Mouse (Mus musculus): ENCODE measurements around the gene Vmn1r171. TPM values are rescaled to one million over a fixed set of nuclear protein-coding genes. Genes with fewer than 3 reads are reported as not detected.
"Not testable (repeated sequence)": the region's sequence is repeated elsewhere in the genome, so short reads cannot be mapped to it uniquely, and the experiment has no call there.

Vmn1r171 gene
- not detected in 2 replicates for polyA plus RNA-seq (2015; fragmentation: Nextera tagmentation; extraction: Ambion mirVana)

DNA sequence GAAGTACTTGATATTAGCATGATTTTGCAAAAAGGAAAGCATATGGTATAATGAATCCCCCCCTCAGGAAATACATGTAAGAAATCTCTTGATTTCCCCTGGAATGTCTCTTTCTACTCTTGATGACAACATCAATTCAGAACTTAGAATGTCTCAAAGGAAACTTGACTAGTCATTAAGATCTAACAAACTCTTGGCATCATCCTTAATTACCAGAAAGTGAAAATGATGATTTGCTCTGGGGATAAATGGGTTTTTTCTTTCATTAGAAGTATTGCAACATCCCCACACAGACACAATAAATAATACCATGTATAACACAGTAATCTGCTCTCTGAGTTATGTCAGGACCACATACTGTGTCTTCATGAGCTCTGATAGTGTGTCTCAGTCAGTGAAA, at the start of gene Vmn1r171:
TSS of gene Vmn1r171 (plus strand) at position 301 of the 400 bp plus-strand sequence.
- H3K36me3 ChIP-seq, result no peaks in the 10 kb centered on the region
- H3K27me3 ChIP-seq, result no peaks in the 10 kb centered on the region
- H3K4me3 ChIP-seq, result no peak within 1 kb of the TSS
- no peak within 1 kb of the TSS for H3K9ac ChIP-seq
- H3K27ac ChIP-seq, result no peak within 1 kb of the TSS
- H3K4me1 ChIP-seq, result no peaks in the 10 kb centered on the region
- no peak within 1 kb of the TSS for H3K4me2 ChIP-seq
- H3K9me3 ChIP-seq, result no peaks in the 10 kb centered on the region
- no peak for ATAC-seq (ENCODE audit: borderline replicate concordance, extremely low read depth, low FRiP score, low TSS enrichment)

DNA sequence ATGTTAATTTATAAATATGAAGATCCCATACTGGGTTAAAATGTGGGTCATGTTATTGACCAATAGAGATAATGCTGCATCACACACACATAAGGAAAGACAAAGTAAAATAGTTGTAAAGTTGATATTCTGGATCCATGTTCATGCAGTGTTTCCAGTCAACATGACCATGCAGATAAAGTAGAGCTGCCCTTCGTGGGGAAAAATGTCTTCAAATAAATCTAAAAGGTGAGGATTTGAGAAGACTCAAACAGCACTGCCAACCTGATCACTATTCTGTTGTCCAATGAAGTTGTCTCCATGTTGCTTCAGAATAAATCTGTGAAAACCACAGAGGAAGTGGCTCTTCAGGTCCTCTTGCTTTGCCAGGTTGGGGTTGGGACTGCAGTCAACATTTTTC, 24.6 kb upstream of the Vmn1r171 start, which contains the start of gene Vmn1r170:
TSS of gene Vmn1r170 (plus strand) at position 301 of the 400 bp plus-strand sequence.
- WGBS, result 28% methylated on average over 1 of the region's 1 CpGs
- not testable (repeated sequence) for H3K4me1 ChIP-seq; H3K27me3 ChIP-seq; H3K9me3 ChIP-seq; H3K27ac ChIP-seq; H3K4me3 ChIP-seq; ATAC-seq (ENCODE audit: borderline replicate concordance, extremely low read depth, low FRiP score, low TSS enrichment); H3K4me2 ChIP-seq; H3K9ac ChIP-seq; H3K36me3 ChIP-seq

DNA sequence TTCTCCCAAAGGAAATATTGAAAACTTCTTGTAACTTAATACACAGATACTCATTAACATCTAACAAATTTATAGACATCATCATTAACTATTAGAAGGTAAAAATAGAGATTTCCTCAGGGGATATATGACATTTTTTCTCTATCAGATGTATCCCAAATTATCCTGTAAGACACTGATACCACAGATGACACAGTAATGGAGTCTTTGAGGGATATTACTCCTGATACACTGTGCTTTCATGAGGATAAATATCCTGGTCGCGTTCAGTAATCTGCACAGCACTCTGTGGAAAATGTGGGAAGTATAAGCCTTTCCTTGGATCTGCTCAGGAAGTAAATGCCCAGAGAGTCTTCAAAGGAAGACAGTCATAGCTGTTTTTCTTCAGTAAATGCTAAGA, 27.5 kb downstream of the Vmn1r171 start, which contains the start of gene Vmn1r172:
TSS of gene Vmn1r172 (plus strand) at position 301 of the 400 bp plus-strand sequence.
- H3K9me3 ChIP-seq, result no peaks in the 10 kb centered on the region
- no peak within 1 kb of the TSS for H3K27ac ChIP-seq
- H3K9ac ChIP-seq, result no peak within 1 kb of the TSS
- H3K36me3 ChIP-seq, result no peaks in the 10 kb centered on the region
- H3K4me3 ChIP-seq, result no peak within 1 kb of the TSS
- no peak within 1 kb of the TSS for H3K4me2 ChIP-seq
- no peaks in the 10 kb centered on the region for H3K4me1 ChIP-seq
- no peaks in the 10 kb centered on the region for H3K27me3 ChIP-seq
- ATAC-seq (ENCODE audit: borderline replicate concordance, extremely low read depth, low FRiP score, low TSS enrichment), result no peak
- 70% methylated on average over 2 of the region's 2 CpGs for WGBS

Other genes starting within 250 kb of the Vmn1r171 start
- 0.04 TPM in 1 of 2 replicates, not detected in the other for gene Nlrp5, start 244.8 kb upstream of the Vmn1r171 start, polyA plus RNA-seq (2015; fragmentation: Nextera tagmentation; extraction: Ambion mirVana)
- gene Vmn1r167, start 123.5 kb upstream of the Vmn1r171 start, polyA plus RNA-seq (2015; fragmentation: Nextera tagmentation; extraction: Ambion mirVana), result not detected in 2 replicates
- gene Vmn1r168, start 91.0 kb upstream of the Vmn1r171 start, polyA plus RNA-seq (2015; fragmentation: Nextera tagmentation; extraction: Ambion mirVana), result not detected in 2 replicates
- not detected in 2 replicates for gene Vmn1r169, start 55.2 kb upstream of the Vmn1r171 start, polyA plus RNA-seq (2015; fragmentation: Nextera tagmentation; extraction: Ambion mirVana)
- gene Vmn1r170, start 24.5 kb upstream of the Vmn1r171 start, polyA plus RNA-seq (2015; fragmentation: Nextera tagmentation; extraction: Ambion mirVana), result not detected in 2 replicates
- gene Vmn1r172, start 27.6 kb downstream of the Vmn1r171 start, polyA plus RNA-seq (2015; fragmentation: Nextera tagmentation; extraction: Ambion mirVana), result not detected in 2 replicates
- gene Vmn1r173, start 70.0 kb downstream of the Vmn1r171 start, polyA plus RNA-seq (2015; fragmentation: Nextera tagmentation; extraction: Ambion mirVana), result not detected in 2 replicates
- gene Vmn1r174, start 121.5 kb downstream of the Vmn1r171 start, polyA plus RNA-seq (2015; fragmentation: Nextera tagmentation; extraction: Ambion mirVana), result not detected in 2 replicates
- not detected in 2 replicates for gene Vmn1r175, start 179.9 kb downstream of the Vmn1r171 start, polyA plus RNA-seq (2015; fragmentation: Nextera tagmentation; extraction: Ambion mirVana)
- not detected in 2 replicates for gene Vmn1r176, start 206.7 kb downstream of the Vmn1r171 start, polyA plus RNA-seq (2015; fragmentation: Nextera tagmentation; extraction: Ambion mirVana)
- not detected in 2 replicates for gene Vmn1r177, start 235.7 kb downstream of the Vmn1r171 start, polyA plus RNA-seq (2015; fragmentation: Nextera tagmentation; extraction: Ambion mirVana)

Measured in lung, embryonic 15.5 days (tissue).